Comparison of ENCODE assay signal across 8 mouse cellular contexts in genomic region chr5:33377176-33377575, GRCm38 (mm10). TPM values are rescaled to one million over a fixed set of nuclear protein-coding genes. Genes with fewer than 3 reads are reported as not detected.
A peak's percentile ranks its signal among the peaks of the same experiment; 100 is the strongest.
DNase-seq lines count a peak whose midpoint lies in the region; ATAC-seq and TF ChIP-seq lines count a peak whose summit lies in the region.

No protein-coding gene starts in this region.

- H3K27me3 ChIP-seq in hindbrain, embryonic 11.5 days (ENCODE audit: control insufficient read depth, insufficient read depth, low read length), result no peaks in the 10 kb centered on the region
- H3K27me3 ChIP-seq in midbrain, embryonic 10.5 days (ENCODE audit: low read depth, poor library complexity, severe bottlenecking), result no peaks in the 10 kb centered on the region

- no peaks in the 10 kb centered on the region for H3K36me3 ChIP-seq in hindbrain, embryonic 11.5 days (ENCODE audit: control insufficient read depth, insufficient read depth, low read length)
- H3K36me3 ChIP-seq in midbrain, embryonic 10.5 days, result peaks cover 40% of the 10 kb centered on the region

- no peak for TF ChIP-seq CTCF in layer of hippocampus, adult 2 months (conservative IDR thresholded peaks at IDR 0.05)

- ATAC-seq in CD4-positive, CD25-positive, alpha-beta regulatory T cell, adult 4 months, result no peak
- no peak for ATAC-seq in hindbrain, embryonic 11.5 days (ENCODE audit: low FRiP score)

- H3K4me2 ChIP-seq in hindbrain, embryonic 11.5 days (replicated peaks; ENCODE audit: low read depth, low read length), result peak overlapping the region; percentile 61; the same call in 1 of the 2 replicates

- WGBS in hindbrain, embryonic 11.5 days, result 73% methylated on average over 6 of the region's 6 CpGs
- WGBS in midbrain, embryonic 10.5 days, result 70% methylated on average over 6 of the region's 6 CpGs

- peak overlapping the region; percentile 64 for H3K4me3 ChIP-seq in hindbrain, embryonic 11.5 days (ENCODE audit: low read depth, low read length)
- H3K4me3 ChIP-seq in midbrain, embryonic 10.5 days, result peak overlapping the region; percentile 74
- H3K4me3 ChIP-seq in layer of hippocampus, adult 2 months, result no peak overlapping the region; the same call in 1 of the 2 replicates

- peak; percentile 33 for DNase-seq in CD4-positive, CD25-positive, alpha-beta regulatory T cell, adult 2 months (ENCODE audit: low read depth, low spot score)
- peak; percentile 35 for DNase-seq in CD4-positive helper T cell, adult 2 months (ENCODE audit: low read depth, low spot score)
- DNase-seq in hindbrain, embryonic 11.5 days (ENCODE audit: low spot score), result no peak
- DNase-seq in midbrain, embryonic 10.5 days (ENCODE audit: low spot score), result no peak
- no peak for DNase-seq in layer of hippocampus, adult 2 months (ENCODE audit: low spot score in 2 of 2)
- DNase-seq in right cerebral cortex, postnatal 36 days (ENCODE audit: low spot score in 2 of 2), result no peak
- no peak for DNase-seq in right cerebral cortex, postnatal 25 days

- H3K4me1 ChIP-seq in hindbrain, embryonic 11.5 days (replicated peaks; ENCODE audit: control insufficient read depth, insufficient read depth, low read length), result no peaks in the 10 kb centered on the region
- peaks cover 19% of the 10 kb centered on the region for H3K4me1 ChIP-seq in midbrain, embryonic 10.5 days

- no peak overlapping the region for H3K27ac ChIP-seq in hindbrain, embryonic 11.5 days (ENCODE audit: low read depth, low read length)
- H3K27ac ChIP-seq in midbrain, embryonic 10.5 days (replicated peaks), result peak overlapping the region; percentile 89
- no peak overlapping the region for H3K27ac ChIP-seq in layer of hippocampus, adult 2 months

- no peaks in the 10 kb centered on the region for H3K9me3 ChIP-seq in hindbrain, embryonic 11.5 days (ENCODE audit: control insufficient read depth, low read length)
- no peaks in the 10 kb centered on the region for H3K9me3 ChIP-seq in midbrain, embryonic 10.5 days (replicated peaks)

- H3K9ac ChIP-seq in hindbrain, embryonic 11.5 days (ENCODE audit: low read depth, low read length), result no peak overlapping the region

RNA-seq across cellular contexts. Expression of gene Uvssa, which starts 1.2 kb away (rescaled TPM):
- 10 to 100 TPM; 24.0 to 27.5 TPM for polyA plus RNA-seq in CD4-positive, CD25-positive, alpha-beta regulatory T cell, adult 4 months (2017; shearing (Covaris generic))
- polyA plus RNA-seq in hindbrain, embryonic 11.5 days (2014; fragmentation: Nextera tagmentation; extraction: Ambion mirVana), result 6.9 and 7.9 TPM in 2 replicates
- polyA plus RNA-seq in midbrain, embryonic 10.5 days (2016; fragmentation: Nextera tagmentation; extraction: Ambion mirVana), result 6.1 and 8.1 TPM in 2 replicates
- total RNA-seq in layer of hippocampus, adult 2 months (2021), result 1 to 10 TPM; 5.9 to 7.0 TPM

RNA-seq across cellular contexts. Expression of gene Maea, which starts 41.9 kb away (rescaled TPM):
- polyA plus RNA-seq in CD4-positive, CD25-positive, alpha-beta regulatory T cell, adult 4 months (2017; shearing (Covaris generic)), result 10 to 100 TPM; 69.2 to 98.9 TPM
- 133 and 141 TPM in 2 replicates for polyA plus RNA-seq in hindbrain, embryonic 11.5 days (2014; fragmentation: Nextera tagmentation; extraction: Ambion mirVana)
- 177 and 182 TPM in 2 replicates for polyA plus RNA-seq in midbrain, embryonic 10.5 days (2016; fragmentation: Nextera tagmentation; extraction: Ambion mirVana)
- 10 to 100 TPM; 93.7 to 97.5 TPM for total RNA-seq in layer of hippocampus, adult 2 months (2021)

RNA-seq across cellular contexts. Expression of gene Nkx1-1, which starts 56.6 kb away (rescaled TPM):
- polyA plus RNA-seq in CD4-positive, CD25-positive, alpha-beta regulatory T cell, adult 4 months (2017; shearing (Covaris generic)), result not detected
- 0.32 and 0.60 TPM in 2 replicates for polyA plus RNA-seq in hindbrain, embryonic 11.5 days (2014; fragmentation: Nextera tagmentation; extraction: Ambion mirVana)
- 0.11 TPM in 1 of 2 replicates, not detected in the other for polyA plus RNA-seq in midbrain, embryonic 10.5 days (2016; fragmentation: Nextera tagmentation; extraction: Ambion mirVana)
- not detected for total RNA-seq in layer of hippocampus, adult 2 months (2021)

Comparison
In these comparisons a context has a peak if more than half of its experiments do, and no peak if none do; other contexts are left out.
1. DNase-seq: peak in CD4-positive, CD25-positive, alpha-beta regulatory T cell, adult 2 months (single experiment) and CD4-positive helper T cell, adult 2 months (single experiment); none in hindbrain, embryonic 11.5 days (single experiment), midbrain, embryonic 10.5 days (single experiment), layer of hippocampus, adult 2 months (0 of 2), right cerebral cortex, postnatal 36 days (0 of 2) and right cerebral cortex, postnatal 25 days (single experiment).